Mouse (Mus musculus) testis, adult 2 months (tissue): Measurements from ENCODE around the gene 4930556J24Rik. TPM values are rescaled to one million over a fixed set of nuclear protein-coding genes. Genes with fewer than 3 reads are reported as not detected.
A peak's percentile ranks its signal among the peaks of the same experiment; 100 is the strongest.

Experiments
- H3K27ac ChIP-seq: fragments of 200-500 bp; 2 replicates; pipeline ENCODE4 v1.5.1; 2012; ENCODE audit warnings: low read depth, low read length; ENCODE audit not compliant: control insufficient read depth, insufficient read depth
- H3K27me3 ChIP-seq: fragments of 200-500 bp; 2 replicates; pipeline ENCODE4 v1.6.1; 2012; ENCODE audit warnings: mild to moderate bottlenecking, low read length, moderate library complexity; ENCODE audit not compliant: control insufficient read depth, insufficient read depth
- H3K36me3 ChIP-seq: fragments of 200-500 bp; 2 replicates; pipeline ENCODE4 v1.6.1; 2012; ENCODE audit warnings: mild to moderate bottlenecking, low read length; ENCODE audit not compliant: control insufficient read depth, insufficient read depth
- H3K4me1 ChIP-seq: fragments of 200-500 bp; 2 replicates; pipeline ENCODE4 v1.6.1; 2012; ENCODE audit warnings: low read length; ENCODE audit not compliant: control insufficient read depth, insufficient read depth
- H3K4me3 ChIP-seq: fragments of 200-500 bp; 2 replicates; pipeline ENCODE4 v1.5.1; 2012; ENCODE audit warnings: low read depth, mild to moderate bottlenecking, low read length, moderate library complexity, mixed read lengths; ENCODE audit not compliant: control insufficient read depth
- CTCF ChIP-seq: fragments of 200-500 bp; IDR thresholded peaks from 2 replicates; pipeline ENCODE4 v1.5.1; 2012; ENCODE audit warnings: low read depth, mild to moderate bottlenecking, inconsistent platforms, low read length, moderate library complexity; ENCODE audit not compliant: control insufficient read depth, insufficient read depth, insufficient replicate concordance
- POLR2A ChIP-seq: fragments of 200-500 bp; IDR thresholded peaks from 2 replicates; pipeline ENCODE4 v1.6.1; 2012; ENCODE audit warnings: low read depth, mild to moderate bottlenecking, inconsistent platforms, low read length, moderate library complexity; ENCODE audit not compliant: control insufficient read depth
- polyA plus RNA-seq: library from polyadenylated mRNA; depleted of rRNA; stranded (reverse); fragments of >200 nt; gene quantifications from 2 replicates; pipeline ENCODE4 v1.2.3, GENCODE M21; 2012

The 4930556J24Rik gene
- polyA plus RNA-seq, 1 experiment = 1.6 TPM

DNA sequence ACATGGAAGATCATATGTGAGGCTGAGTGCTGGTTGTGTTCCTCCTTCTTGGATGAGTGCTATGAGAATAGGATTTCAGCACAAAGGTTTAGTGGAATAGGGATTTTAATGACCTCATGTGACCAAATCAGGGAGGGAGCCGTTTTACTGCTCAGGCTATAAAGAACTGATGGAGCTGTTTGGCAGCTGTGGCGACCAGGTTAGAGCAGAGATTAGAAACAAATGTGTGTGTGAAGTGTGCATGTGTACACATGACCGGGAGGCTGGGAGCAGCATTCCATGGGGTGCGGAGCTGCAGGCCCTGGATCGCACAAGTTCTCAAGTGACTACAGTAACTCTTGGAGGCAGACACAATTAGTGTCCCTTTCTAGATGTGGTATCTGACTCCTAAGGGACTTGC, 23.0 kb upstream of the 4930556J24Rik start:
- peaks cover 10% of the 10 kb centered on the region for H3K4me1 ChIP-seq
- no peaks in the 10 kb centered on the region for H3K27me3 ChIP-seq
- TF ChIP-seq CTCF (no peak), POLR2A (no peak)
- no peak overlapping the region for H3K4me3 ChIP-seq
- no peak overlapping the region for H3K27ac ChIP-seq
- H3K36me3 ChIP-seq = no peaks in the 10 kb centered on the region

GRCm38 (mm10) chr11:3997978-3998720, 21.6 kb upstream of the 4930556J24Rik start:
- H3K27ac ChIP-seq = no peak overlapping the region

DNA sequence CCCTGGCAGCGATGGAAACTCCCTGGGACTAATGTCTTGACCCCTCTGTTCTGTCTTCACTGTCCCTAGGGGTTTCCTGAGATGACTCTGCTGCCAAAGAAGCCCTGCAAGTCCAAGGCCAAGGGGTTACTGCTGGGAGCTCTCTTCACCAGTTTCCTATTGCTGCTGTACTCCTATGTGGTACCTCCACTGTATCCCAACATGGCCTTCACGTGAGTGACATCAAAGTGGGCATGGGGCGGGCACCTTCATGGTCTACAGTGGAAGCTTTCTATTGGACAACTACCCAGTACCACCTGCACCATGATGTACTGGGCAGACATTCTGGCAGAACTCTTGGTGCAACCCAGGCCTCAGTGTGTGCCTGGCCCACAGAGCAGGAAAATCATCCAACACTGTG, 20.3 kb upstream of the 4930556J24Rik start:
- peaks cover 10% of the 10 kb centered on the region for H3K4me1 ChIP-seq
- TF ChIP-seq CTCF = no peak
- no peak for TF ChIP-seq POLR2A

More at GRCm38 (mm10) chr11:3997978-3998720, 21.6 kb upstream of the 4930556J24Rik start:
- Histone ChIP-seq H3K36me3 (no peaks in the 10 kb centered on the region), H3K4me1 (peaks cover 10% of the 10 kb centered on the region), H3K4me3 (peak overlapping the region; percentile 1), H3K27me3 (no peaks in the 10 kb centered on the region)
- TF ChIP-seq CTCF (no peak), POLR2A (no peak)

GRCm38 (mm10) chr11:3995511-3995910, 18.9 kb upstream of the 4930556J24Rik start:
- no peak overlapping the region for H3K4me3 ChIP-seq
- H3K4me1 ChIP-seq = peaks cover 10% of the 10 kb centered on the region
- no peaks in the 10 kb centered on the region for H3K27me3 ChIP-seq
- TF ChIP-seq CTCF (no peak), POLR2A (no peak)
- no peak overlapping the region for H3K27ac ChIP-seq
- no peaks in the 10 kb centered on the region for H3K36me3 ChIP-seq

More for the DNA sequence above, 20.3 kb upstream of the 4930556J24Rik start:
- Histone ChIP-seq H3K27me3 (no peaks in the 10 kb centered on the region), H3K27ac (no peak overlapping the region), H3K36me3 (no peaks in the 10 kb centered on the region), H3K4me3 (no peak overlapping the region)

DNA sequence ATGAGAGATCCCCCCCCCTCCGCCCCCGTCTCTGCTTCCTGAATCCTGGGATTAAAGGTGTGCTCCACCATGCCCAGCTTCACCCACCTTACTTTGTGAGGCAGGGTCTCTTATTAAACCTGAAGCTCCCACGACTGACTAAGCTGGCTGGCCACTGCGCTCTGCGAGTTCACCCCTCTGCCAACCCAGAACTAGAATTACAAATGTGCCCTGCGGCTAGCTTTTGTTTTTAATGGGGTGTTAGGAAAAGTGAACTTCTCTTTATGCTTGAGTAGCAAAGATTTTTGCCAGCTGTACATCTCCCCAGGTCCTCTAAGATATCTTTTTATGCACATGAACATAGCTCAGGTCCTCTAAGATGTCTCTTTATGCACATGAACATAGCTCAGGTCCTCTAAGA, 17.3 kb upstream of the 4930556J24Rik start:
- Histone ChIP-seq H3K4me1 (peaks cover 10% of the 10 kb centered on the region), H3K36me3 (no peaks in the 10 kb centered on the region), H3K27ac (no peak overlapping the region), H3K27me3 (no peaks in the 10 kb centered on the region), H3K4me3 (no peak overlapping the region)
- TF ChIP-seq CTCF (no peak), POLR2A (no peak)

GRCm38 (mm10) chr11:3993132-3993531, 16.6 kb upstream of the 4930556J24Rik start:
- no peak overlapping the region for H3K4me3 ChIP-seq
- no peaks in the 10 kb centered on the region for H3K27me3 ChIP-seq
- peaks cover 5% of the 10 kb centered on the region for H3K4me1 ChIP-seq
- no peak overlapping the region for H3K27ac ChIP-seq
- H3K36me3 ChIP-seq = no peaks in the 10 kb centered on the region
- no peak for TF ChIP-seq POLR2A
- no peak for TF ChIP-seq CTCF

DNA sequence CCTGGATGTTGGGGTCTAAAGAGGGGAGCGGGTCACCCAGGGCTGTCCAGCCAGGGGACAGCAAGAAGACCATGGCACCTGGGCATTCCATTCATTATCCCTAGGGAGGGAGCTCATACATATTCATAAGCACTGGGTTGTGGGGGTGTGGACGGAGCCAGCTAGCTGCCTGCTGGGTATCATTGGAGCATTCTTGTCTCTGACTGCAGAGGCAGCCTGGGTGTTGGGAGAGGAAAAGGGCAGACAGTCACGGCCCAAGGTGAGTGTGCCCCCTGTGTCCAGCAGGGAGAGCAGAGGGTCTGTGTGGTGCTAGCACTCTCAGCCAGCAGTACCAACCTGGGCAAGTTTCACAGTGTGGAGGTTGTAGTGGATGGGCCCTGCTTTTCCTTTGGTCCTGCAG, 13.2 kb upstream of the 4930556J24Rik start:
- TF ChIP-seq CTCF = no peak
- TF ChIP-seq POLR2A = no peak
- Histone ChIP-seq H3K27me3 (no peaks in the 10 kb centered on the region), H3K4me3 (no peak overlapping the region), H3K27ac (no peak overlapping the region), H3K4me1 (no peaks in the 10 kb centered on the region), H3K36me3 (no peaks in the 10 kb centered on the region)
